Mouse (Mus musculus) CD4-positive naive resting alpha-beta T cell, adult 76 days (primary cell): ENCODE measurements around the gene Ube2j1. TPM values are rescaled to one million over a fixed set of nuclear protein-coding genes. Genes with fewer than 3 reads are reported as not detected.

Experiments
- total RNA-seq: library from RNA; stranded (reverse); gene quantifications from one replicate; pipeline ENCODE4 v1.2.4, GENCODE M21; 2023

Gene Ube2j1
- total RNA-seq: 124 TPM

DNA sequence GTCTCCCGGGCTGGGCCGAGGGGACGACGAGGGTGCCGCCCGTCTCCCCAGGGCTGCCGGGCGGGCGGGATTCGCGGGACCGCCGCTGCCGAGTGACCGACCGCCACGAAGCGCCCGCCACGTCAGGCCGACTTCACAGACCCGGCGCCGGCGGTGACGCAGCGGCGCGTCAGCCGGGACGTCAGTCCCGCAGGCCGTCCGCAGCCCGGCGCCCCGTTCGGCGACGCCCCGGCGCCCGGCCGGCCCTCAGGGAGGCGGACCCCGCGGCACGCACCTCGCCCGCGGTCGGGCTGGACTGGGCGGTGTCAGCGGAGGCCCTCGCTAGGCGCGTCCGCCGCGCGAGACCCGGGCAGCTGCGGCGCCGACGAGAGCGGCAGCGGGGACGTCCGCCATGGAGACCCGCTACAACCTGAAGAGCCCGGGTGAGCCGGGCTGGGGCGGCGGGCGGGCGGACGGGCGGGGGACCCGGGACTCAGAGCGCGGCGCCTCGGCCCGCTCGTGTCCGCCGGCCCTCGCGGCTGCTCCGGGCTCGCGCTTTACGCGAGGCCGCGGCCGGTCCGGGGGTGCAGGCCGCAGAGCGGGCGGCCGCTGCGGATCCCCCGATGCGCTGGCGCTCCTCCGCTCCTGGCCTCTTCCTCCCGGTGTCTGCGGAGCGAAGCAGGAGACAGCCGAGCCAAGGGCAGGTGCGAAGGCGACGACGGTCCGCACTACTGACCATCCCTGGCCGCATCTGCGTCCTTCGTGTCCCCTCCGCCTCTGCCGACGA lies at the start of gene Ube2j1:
Gene Ube2j1 (plus strand): TSS at position 222 of the 766 bp plus-strand sequence.

DNA sequence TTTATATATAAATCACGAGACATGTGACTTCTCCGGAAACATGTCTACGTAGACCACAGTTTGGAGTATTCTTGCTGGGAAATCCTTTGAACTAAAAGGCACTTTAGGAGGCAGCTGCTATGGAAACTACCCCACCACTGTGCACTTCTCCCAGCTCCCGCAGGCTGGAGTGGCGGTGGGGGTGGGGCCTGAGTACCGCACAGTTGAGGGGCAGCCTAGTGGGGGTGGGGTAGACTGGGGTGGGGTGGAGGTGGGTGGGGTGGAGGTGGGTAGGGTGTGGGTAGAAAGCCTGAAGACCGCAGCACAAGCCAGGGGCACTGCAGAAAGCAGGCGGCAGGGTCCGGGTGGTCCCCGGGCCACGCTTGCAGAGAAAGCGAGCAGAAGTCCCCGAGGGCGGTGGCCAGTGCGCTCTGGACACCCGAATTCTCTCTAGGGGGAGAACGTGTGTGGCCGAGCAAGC lies 48.5 kb upstream of the Ube2j1 start, which contains the start of gene Rragd:
Gene Rragd (plus strand): TSS at position 322 of the 460 bp plus-strand sequence.

DNA sequence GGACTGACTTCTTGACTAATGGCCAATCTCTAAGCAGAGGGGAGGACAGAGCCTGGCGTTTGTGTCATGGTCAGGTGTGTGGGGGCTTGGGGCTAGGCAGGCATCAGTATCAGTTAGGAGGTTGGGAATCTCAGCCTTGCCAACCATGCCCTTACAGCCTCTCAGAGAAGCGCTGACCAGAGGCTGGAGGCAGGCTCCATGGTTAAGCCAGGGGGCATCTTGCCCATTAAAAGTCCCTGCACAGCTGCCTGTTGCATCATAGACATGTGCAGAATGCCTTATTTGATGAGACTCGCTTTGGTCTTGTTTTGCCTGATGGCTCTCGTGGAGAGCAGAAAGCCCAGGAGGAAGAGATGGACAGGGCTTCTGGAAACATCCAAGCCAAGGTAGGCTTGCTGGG lies 31.8 kb downstream of the Ube2j1 start, which contains the start of gene Gabrr2:
Gene Gabrr2 (plus strand): TSS at position 19 of the 400 bp plus-strand sequence.

Other genes starting within 250 kb of the Ube2j1 start
- gene Lyrm2, start 231.2 kb upstream of the Ube2j1 start, total RNA-seq: 21.4 TPM
- gene Ankrd6, start 80.6 kb upstream of the Ube2j1 start, total RNA-seq: 2.3 TPM
- gene Rragd, start 48.4 kb upstream of the Ube2j1 start, total RNA-seq: 4.2 TPM
- 7.3 TPM for gene Gabrr2, start 31.6 kb downstream of the Ube2j1 start, total RNA-seq
- not detected for gene Gabrr1, start 101.1 kb downstream of the Ube2j1 start, total RNA-seq
- gene Pm20d2, start 158.3 kb downstream of the Ube2j1 start, total RNA-seq: not detected
- gene Srsf12, start 177.6 kb downstream of the Ube2j1 start, total RNA-seq: 1.3 TPM